Mouse (Mus musculus): ENCODE data around the gene Svs5.

DNA sequence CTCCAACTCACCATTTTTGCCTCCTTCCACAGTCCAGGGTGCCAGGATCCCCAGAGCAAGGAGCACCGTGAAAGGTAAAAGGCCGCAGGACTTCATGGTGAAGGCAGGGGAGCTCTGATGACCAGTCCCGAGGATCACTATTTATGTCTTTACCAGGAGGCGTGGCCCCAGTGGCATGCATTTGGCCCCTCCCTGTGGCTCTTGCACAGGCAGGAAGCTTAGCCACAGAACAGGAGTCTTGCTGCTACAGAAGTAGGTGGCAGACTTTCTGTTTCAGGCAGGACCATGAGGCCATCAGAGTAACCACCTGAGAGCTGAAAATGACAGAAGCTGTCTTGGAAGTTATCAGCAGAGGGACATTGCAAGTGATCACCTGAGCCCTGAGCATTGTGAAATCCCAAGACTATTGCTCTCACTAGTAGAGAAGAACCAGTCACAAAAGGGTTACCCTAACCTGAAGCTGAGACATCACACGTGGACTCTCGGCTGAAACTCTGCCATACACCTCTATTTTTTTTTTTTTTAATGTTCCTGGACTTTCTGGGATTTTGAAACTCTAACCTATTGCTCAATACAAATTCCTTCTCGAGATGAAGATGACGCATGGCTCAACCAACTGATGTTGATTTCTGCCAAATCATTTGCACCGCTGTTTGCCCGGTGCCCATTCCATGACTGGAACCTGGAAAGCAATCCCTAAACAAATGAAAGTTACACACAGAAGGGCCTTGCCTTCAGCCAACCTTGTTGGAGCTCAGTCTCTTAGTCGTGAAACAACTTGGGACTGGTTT is 23.8 kb downstream of the Svs5 start:
- TF ChIP-seq FLI1 (IDR thresholded peaks at IDR 0.05; ENCODE audit: low read length) (no peak), GATA1 (IDR thresholded peaks at IDR 0.05; ENCODE audit: borderline replicate concordance, low read length) (no peak)

Data from megakaryocyte, embryonic 14.5 days (primary cell).